Mouse (Mus musculus): ENCODE results near the gene Nmnat3. TPM values are rescaled to one million over a fixed set of nuclear protein-coding genes. Genes with fewer than 3 reads are reported as not detected.

The Nmnat3 gene
- polyA plus RNA-seq, 1 experiment from 2014 or later = 5.2 TPM

DNA sequence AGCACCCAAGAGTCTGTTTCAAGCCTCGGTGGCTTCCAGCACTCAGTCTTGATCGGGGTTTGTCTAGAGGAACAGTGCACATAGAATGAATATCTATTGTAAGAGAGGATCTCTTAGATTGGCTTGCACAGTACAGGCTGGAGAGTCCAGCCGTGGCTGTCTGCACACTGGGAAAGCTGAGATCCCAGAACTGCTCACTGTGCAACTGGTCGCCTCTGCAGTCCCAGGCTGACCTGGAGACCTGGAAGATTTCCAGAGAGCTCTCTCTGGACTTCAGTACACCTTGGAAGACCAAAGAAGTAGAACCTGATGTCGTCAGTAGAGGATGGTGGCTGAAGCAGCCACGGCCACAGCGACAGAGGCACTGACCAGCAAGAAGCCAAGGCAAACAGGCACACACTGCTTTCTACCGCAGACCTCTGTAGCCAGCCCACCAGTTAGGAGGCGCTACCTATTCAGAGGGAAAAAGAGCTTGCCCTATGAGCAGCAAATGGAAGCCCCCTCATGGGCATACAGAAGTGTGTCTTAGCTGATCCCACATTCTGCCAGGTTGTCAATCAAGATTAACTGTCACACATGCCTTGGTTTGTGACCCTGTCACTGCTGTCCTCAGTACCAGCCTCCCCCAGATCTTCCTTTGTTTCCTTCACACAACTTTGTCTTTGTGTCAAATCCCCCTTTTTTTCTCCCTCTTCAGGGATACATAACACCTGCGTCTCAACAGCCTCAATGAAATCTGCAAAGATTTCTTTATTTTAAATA lies 41.4 kb downstream of the Nmnat3 start:
- Histone ChIP-seq H3K4me2 (no peak overlapping the region), H3K36me3 (ENCODE audit: insufficient read depth) (no peaks in the 10 kb centered on the region), H3K27me3 (ENCODE audit: insufficient read depth, low read length) (no peaks in the 10 kb centered on the region), H3K4me3 (ENCODE audit: low read depth, low read length) (no peak overlapping the region), H3K9me3 (ENCODE audit: low read depth, low read length) (no peaks in the 10 kb centered on the region), H3K27ac (ENCODE audit: low read depth) (no peak overlapping the region), H3K9ac (no peak overlapping the region), H3K4me1 (ENCODE audit: insufficient read depth) (no peaks in the 10 kb centered on the region)
- TF ChIP-seq CTCF (IDR thresholded peaks at IDR 0.05; ENCODE audit: low read depth) = no peak
- whole genome bisulfite sequencing = 84% methylated on average over 10 of the region's 10 CpGs
- DNase-seq = no peak
- no peak for ATAC-seq (ENCODE audit: insufficient read depth)

DNA sequence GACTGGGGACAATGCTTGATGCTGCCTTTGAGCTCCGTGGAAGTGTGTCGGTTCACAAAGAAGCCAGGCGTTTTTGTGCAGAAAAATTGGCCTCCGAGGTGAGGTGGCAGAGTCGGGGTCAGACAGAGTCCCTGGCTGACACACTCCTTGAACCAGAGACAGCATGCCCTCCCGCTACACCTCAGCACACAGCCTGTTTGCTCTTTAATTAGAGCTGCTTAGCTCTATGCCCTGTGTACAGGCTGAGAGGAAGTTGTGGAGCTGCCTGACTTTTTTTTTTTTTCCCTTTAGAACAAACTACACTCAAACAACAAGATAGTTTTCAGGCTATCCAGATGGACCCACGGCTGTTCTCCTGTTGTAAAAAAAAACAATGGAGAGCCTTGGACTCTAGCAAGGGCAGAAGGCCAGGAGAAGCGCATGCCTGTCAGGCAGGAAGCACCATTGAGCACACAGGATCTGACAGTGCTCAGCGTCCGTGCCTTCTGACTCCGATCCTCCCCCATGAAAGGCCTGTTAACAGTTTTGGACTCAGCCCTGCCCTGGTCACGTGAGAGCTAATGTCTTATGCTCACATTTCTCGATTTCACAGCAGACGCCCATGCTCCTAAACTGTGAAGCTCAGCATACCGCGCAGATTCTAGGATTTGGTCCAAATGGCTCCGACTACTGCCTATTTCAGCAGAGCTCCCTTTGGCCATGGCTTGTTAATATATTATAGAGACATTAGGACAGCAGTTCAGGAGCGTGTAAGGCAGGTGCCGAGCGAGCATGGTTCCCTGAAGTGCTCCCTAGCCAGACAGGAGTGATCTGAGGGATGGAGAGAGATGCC lies 42.3 kb downstream of the Nmnat3 start:
- Histone ChIP-seq H3K27me3 (ENCODE audit: insufficient read depth, low read length) (no peaks in the 10 kb centered on the region), H3K4me1 (ENCODE audit: insufficient read depth) (no peaks in the 10 kb centered on the region), H3K4me3 (ENCODE audit: low read depth, low read length) (no peak overlapping the region), H3K9ac (no peak overlapping the region), H3K4me2 (no peak overlapping the region), H3K36me3 (ENCODE audit: insufficient read depth) (no peaks in the 10 kb centered on the region), H3K9me3 (ENCODE audit: low read depth, low read length) (no peaks in the 10 kb centered on the region), H3K27ac (ENCODE audit: low read depth) (no peak overlapping the region)
- DNase-seq (peak; percentile 62), ATAC-seq (ENCODE audit: insufficient read depth) (peak; percentile 75; the same call in 1 of the 2 replicates)
- no peak for TF ChIP-seq CTCF (IDR thresholded peaks at IDR 0.05; ENCODE audit: low read depth)
- 48% methylated on average over 20 of the region's 20 CpGs for WGBS

DNA sequence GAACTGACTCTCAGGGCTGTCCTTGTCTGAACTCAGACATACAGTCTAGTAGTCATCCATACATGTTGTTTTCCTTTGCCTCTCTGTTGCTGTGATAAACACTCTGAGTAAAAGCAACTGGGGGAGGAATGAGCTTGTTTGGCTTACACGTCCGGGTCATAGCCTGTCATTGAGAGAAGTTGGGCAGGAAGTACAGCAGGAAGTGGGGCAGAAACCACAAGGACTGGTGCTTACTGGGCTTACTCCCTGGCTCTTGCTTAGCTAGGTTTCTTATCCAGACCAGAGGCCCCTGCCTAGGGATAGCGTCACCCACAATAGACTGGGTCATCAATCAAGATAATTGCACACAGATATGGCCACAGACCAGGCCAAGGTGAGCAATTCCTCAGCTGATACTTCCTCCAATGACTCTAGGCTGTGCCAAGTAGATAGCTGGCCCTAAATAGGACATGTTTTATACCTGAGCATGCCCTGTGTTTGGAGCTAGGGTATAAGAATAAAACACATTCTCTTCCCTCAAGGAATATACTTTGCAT lies 46.1 kb downstream of the Nmnat3 start:
- ATAC-seq (ENCODE audit: insufficient read depth) = no peak
- Histone ChIP-seq H3K4me3 (ENCODE audit: low read depth, low read length) (no peak overlapping the region), H3K27ac (ENCODE audit: low read depth) (no peak overlapping the region), H3K36me3 (ENCODE audit: insufficient read depth) (no peaks in the 10 kb centered on the region), H3K9ac (no peak overlapping the region), H3K4me1 (ENCODE audit: insufficient read depth) (no peaks in the 10 kb centered on the region), H3K27me3 (ENCODE audit: insufficient read depth, low read length) (no peaks in the 10 kb centered on the region), H3K4me2 (no peak overlapping the region), H3K9me3 (ENCODE audit: low read depth, low read length) (no peaks in the 10 kb centered on the region)
- 60% methylated on average over 3 of the region's 3 CpGs for WGBS
- no peak for DNase-seq
- no peak for TF ChIP-seq CTCF (IDR thresholded peaks at IDR 0.05; ENCODE audit: low read depth)

DNA sequence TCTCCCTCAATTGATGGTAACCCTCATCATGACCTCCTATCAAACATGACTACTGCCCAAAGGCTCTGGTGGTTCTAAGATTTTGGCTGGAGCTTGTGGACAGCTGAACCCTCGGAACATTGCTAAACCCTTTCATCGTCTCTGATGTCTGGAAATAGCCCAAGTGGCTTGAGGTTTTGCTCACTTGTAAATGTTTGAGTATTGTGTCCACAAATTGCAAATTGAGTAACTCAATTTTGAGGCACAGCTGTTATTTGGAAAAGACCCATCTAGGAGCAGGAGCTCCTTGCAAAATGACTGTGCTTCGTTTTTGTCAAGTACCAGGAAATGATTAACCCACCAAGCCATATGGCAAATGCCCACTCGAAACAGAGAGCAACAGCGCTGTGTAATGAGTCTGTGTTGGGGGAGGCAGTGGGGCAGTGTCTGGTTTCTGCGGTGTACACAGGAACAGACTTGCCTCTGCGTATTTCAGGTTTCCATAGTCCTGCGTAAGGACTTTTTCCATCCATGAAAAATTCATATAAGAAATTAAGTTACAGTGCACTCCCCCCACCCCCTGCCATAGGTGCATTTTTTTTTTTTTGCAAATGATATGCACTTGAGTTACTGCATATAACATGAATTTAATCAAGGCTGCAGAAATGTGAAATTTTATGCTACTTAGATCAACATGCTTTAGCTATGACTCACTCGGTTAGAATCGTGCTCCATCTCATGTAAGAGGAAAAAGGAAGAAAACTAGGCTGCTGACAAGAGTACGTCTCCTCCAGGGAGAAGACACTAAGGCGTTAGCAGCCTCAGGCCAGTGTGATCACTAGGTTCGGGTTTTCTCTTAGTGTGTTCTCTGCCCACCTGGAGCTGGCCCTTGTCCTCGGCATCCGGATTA lies 50.9 kb downstream of the Nmnat3 start:
- no peak overlapping the region for H3K9ac ChIP-seq
- 59% methylated on average over 15 of the region's 15 CpGs for WGBS
- no peak overlapping the region for H3K4me3 ChIP-seq (ENCODE audit: low read depth, low read length)
- DNase-seq (peak; percentile 31), ATAC-seq (ENCODE audit: insufficient read depth) (peak; percentile 68)
- H3K4me1 ChIP-seq (ENCODE audit: insufficient read depth) = no peaks in the 10 kb centered on the region
- H3K4me2 ChIP-seq = no peak overlapping the region
- no peak for TF ChIP-seq CTCF (IDR thresholded peaks at IDR 0.05; ENCODE audit: low read depth)
- H3K9me3 ChIP-seq (ENCODE audit: low read depth, low read length) = no peaks in the 10 kb centered on the region
- no peaks in the 10 kb centered on the region for H3K36me3 ChIP-seq (ENCODE audit: insufficient read depth)
- H3K27me3 ChIP-seq (ENCODE audit: insufficient read depth, low read length) = no peaks in the 10 kb centered on the region
- H3K27ac ChIP-seq (ENCODE audit: low read depth) = no peak overlapping the region

DNA sequence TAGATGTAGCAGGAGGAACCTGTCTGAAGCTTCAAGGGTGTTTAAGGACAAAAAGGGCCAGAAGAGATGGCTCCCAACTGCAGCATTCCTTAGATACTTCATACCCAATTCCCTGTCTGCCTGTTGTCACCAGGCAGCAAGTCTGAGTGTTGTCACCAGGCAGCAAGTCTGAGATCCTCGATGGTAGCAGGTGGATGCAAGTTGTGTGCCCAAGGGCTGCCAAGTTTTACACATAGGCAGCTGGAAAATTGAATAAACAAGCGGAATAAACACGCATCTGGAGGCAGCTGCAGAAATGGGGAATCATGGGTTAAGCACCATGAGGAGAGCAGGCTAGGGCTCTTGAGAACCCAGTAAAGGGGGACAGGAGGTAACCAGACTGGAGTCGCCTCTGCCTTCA lies 52.7 kb downstream of the Nmnat3 start:
- Histone ChIP-seq H3K4me3 (ENCODE audit: low read depth, low read length) (no peak overlapping the region), H3K27ac (ENCODE audit: low read depth) (no peak overlapping the region), H3K36me3 (ENCODE audit: insufficient read depth) (no peaks in the 10 kb centered on the region), H3K27me3 (ENCODE audit: insufficient read depth, low read length) (no peaks in the 10 kb centered on the region), H3K9me3 (ENCODE audit: low read depth, low read length) (no peaks in the 10 kb centered on the region), H3K4me1 (ENCODE audit: insufficient read depth) (no peaks in the 10 kb centered on the region), H3K9ac (no peak overlapping the region), H3K4me2 (no peak overlapping the region)
- ATAC-seq (ENCODE audit: insufficient read depth) (0 out of 2 replicates have a peak, but pooled peaks have one; percentile 41), DNase-seq (peak; percentile 26)
- no peak for TF ChIP-seq CTCF (IDR thresholded peaks at IDR 0.05; ENCODE audit: low read depth)
- 52% methylated on average over 4 of the region's 4 CpGs for WGBS

DNA sequence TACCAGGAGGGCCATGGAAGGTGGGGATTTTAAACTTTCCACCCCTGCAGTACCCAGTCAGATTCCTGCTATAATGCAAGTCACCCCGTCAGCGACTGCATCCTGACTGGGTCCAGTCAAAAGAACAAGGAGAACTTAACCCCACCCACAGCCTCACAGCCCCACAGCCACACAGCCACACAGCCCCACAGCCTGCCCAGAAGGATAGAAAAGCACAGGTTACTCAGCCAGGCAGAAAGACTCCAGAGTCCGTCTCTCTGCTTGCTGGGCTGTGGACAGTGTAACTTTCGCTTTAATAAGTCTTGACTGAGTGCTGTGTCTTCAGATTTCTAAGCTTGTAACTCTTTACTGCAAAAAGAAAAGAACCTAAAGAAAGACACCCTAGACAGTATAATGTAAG lies 53.2 kb downstream of the Nmnat3 start:
- Histone ChIP-seq H3K9ac (no peak overlapping the region), H3K27me3 (ENCODE audit: insufficient read depth, low read length) (no peaks in the 10 kb centered on the region), H3K36me3 (ENCODE audit: insufficient read depth) (no peaks in the 10 kb centered on the region), H3K4me1 (ENCODE audit: insufficient read depth) (no peaks in the 10 kb centered on the region), H3K27ac (ENCODE audit: low read depth) (no peak overlapping the region), H3K4me2 (no peak overlapping the region), H3K9me3 (ENCODE audit: low read depth, low read length) (no peaks in the 10 kb centered on the region), H3K4me3 (ENCODE audit: low read depth, low read length) (no peak overlapping the region)
- ATAC-seq (ENCODE audit: insufficient read depth) = no peak; the same call in 1 of the 2 replicates
- WGBS = 58% methylated on average over 4 of the region's 4 CpGs
- no peak for DNase-seq
- TF ChIP-seq CTCF (IDR thresholded peaks at IDR 0.05; ENCODE audit: low read depth) = no peak
